Mouse (Mus musculus): ENCODE data around the gene Ptges3l. TPM values are rescaled to one million over a fixed set of nuclear protein-coding genes. Genes with fewer than 3 reads are reported as not detected.
"Not testable (repeated sequence)": the region's sequence is repeated elsewhere in the genome, so short reads cannot be mapped to it uniquely, and the experiment has no call there.

Ptges3l gene
- polyA plus RNA-seq, 1 experiment from 2014 or later, result 0.65 TPM

DNA sequence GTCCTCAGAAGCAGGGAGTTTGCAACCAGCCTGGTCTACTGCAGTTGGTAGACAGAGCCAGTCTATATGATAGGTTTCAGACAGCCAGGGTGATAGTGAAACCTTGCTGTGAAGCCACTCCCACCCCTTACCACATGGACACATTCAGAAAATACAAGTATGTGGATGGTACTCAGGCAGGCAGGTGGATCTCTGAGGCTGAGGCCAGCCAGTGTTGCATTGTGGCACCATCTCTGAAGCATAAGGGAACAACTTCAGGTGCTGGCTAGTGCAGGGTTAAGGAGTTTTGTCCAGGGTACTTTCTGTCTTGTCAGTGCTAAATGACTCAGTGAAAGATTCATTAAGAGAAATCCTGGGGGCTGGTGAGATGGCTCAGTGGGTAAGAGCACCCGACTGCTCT, 21.2 kb upstream of the Ptges3l start:
- WGBS (ENCODE audit: insufficient replicate concordance), result 73% methylated on average over 1 of the region's 1 CpGs

GRCm38 (mm10) chr11:101442760-101443159, 17.6 kb upstream of the Ptges3l start:
- DNase-seq, result no peak
- peak overlapping the region; percentile 85 for H3K9ac ChIP-seq (replicated peaks)
- H3K4me1 ChIP-seq (ENCODE audit: insufficient read depth), result peaks cover 19% of the 10 kb centered on the region
- H3K27me3 ChIP-seq (ENCODE audit: insufficient read depth, low read length), result no peaks in the 10 kb centered on the region
- H3K9me3 ChIP-seq (ENCODE audit: low read length), result no peaks in the 10 kb centered on the region
- peak overlapping the region; percentile 83 for H3K4me2 ChIP-seq (ENCODE audit: low read depth, low read length)
- ATAC-seq, result peak; percentile 0; the same call in 1 of the 2 replicates
- WGBS (ENCODE audit: insufficient replicate concordance), result 2% methylated on average over 14 of the region's 14 CpGs
- H3K36me3 ChIP-seq (replicated peaks; ENCODE audit: insufficient read depth, low read length), result peaks cover 20% of the 10 kb centered on the region
- peak overlapping the region; percentile 84 for H3K27ac ChIP-seq (ENCODE audit: low read depth)
- TF ChIP-seq CTCF (IDR thresholded peaks at IDR 0.05; ENCODE audit: low read depth) (no peak), EP300 (IDR thresholded peaks at IDR 0.05; ENCODE audit: low read depth) (no peak)
- peak overlapping the region; percentile 67 for H3K4me3 ChIP-seq (ENCODE audit: low read depth, low read length)

More for the DNA sequence above, 21.2 kb upstream of the Ptges3l start:
- Histone ChIP-seq H3K9me3 (ENCODE audit: low read length) (no peaks in the 10 kb centered on the region), H3K36me3 (replicated peaks; ENCODE audit: insufficient read depth, low read length) (peaks cover 22% of the 10 kb centered on the region), H3K27ac (ENCODE audit: low read depth) (no peak overlapping the region), H3K4me3 (ENCODE audit: low read depth, low read length) (no peak overlapping the region), H3K4me2 (ENCODE audit: low read depth, low read length) (no peak overlapping the region), H3K4me1 (ENCODE audit: insufficient read depth) (peaks cover 28% of the 10 kb centered on the region), H3K27me3 (ENCODE audit: insufficient read depth, low read length) (no peaks in the 10 kb centered on the region), H3K9ac (replicated peaks) (no peak overlapping the region)
- ATAC-seq (no peak), DNase-seq (no peak)
- no peak for TF ChIP-seq CTCF (IDR thresholded peaks at IDR 0.05; ENCODE audit: low read depth)
- no peak for TF ChIP-seq EP300 (IDR thresholded peaks at IDR 0.05; ENCODE audit: low read depth)

DNA sequence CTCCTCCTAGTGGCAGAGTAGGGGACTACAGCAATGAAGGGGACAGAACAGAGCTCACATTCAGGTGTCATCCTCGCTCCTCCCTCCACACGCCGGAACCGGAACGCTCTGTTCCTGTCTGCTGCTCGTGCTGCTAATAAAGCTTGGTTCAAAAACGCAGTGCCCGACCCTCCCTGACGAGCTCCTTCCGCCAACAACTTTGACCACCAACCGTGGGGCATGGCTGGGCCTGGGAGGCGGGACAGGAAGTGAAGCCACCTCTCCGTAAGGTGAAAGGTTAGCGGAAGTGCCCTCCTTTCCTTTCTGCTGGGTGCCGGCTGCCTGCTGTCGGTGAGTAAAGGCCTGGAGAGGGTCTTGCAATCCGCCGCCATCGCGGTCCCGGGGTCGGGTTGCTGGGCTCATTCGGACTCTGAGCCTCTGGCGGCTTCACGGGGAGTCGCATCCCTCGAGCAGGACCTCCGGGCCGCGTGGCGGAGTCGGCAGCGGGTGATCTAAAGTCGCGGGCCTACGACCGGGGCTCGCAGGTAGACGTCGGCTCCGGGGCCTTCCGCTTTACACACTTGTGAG, 17.1 kb upstream of the Ptges3l start, which contains the start of gene Rpl27:
Gene Rpl27 (plus strand): TSS at position 172 of the 567 bp plus-strand sequence.
- peak within 1 kb of the TSS; percentile 84 for H3K27ac ChIP-seq (ENCODE audit: low read depth)
- H3K4me1 ChIP-seq (ENCODE audit: insufficient read depth), result peaks cover 15% of the 10 kb centered on the region
- peak within 1 kb of the TSS; percentile 85 for H3K9ac ChIP-seq (replicated peaks)
- peaks cover 20% of the 10 kb centered on the region for H3K36me3 ChIP-seq (replicated peaks; ENCODE audit: insufficient read depth, low read length)
- DNase-seq (peak; percentile 97), ATAC-seq (peak; percentile 98)
- peak within 1 kb of the TSS; percentile 67 for H3K4me3 ChIP-seq (ENCODE audit: low read depth, low read length)
- peak within 1 kb of the TSS; percentile 83 for H3K4me2 ChIP-seq (ENCODE audit: low read depth, low read length)
- TF ChIP-seq EP300 (IDR thresholded peaks at IDR 0.05; ENCODE audit: low read depth), result peak; percentile 89
- TF ChIP-seq CTCF (IDR thresholded peaks at IDR 0.05; ENCODE audit: low read depth), result peak; percentile 95
- WGBS (ENCODE audit: insufficient replicate concordance), result under 1% methylated on average over 42 of the region's 42 CpGs
- H3K9me3 ChIP-seq (ENCODE audit: low read length), result no peaks in the 10 kb centered on the region
- H3K27me3 ChIP-seq (ENCODE audit: insufficient read depth, low read length), result no peaks in the 10 kb centered on the region

- not testable (repeated sequence) for ATAC-seq; H3K27ac ChIP-seq (ENCODE audit: low read depth); H3K9me3 ChIP-seq (ENCODE audit: low read length); H3K27me3 ChIP-seq (ENCODE audit: insufficient read depth, low read length); DNase-seq
- Histone ChIP-seq H3K4me2 (ENCODE audit: low read depth, low read length) (peak overlapping the region; percentile 70), H3K4me3 (ENCODE audit: low read depth, low read length) (peak overlapping the region; percentile 67), H3K36me3 (replicated peaks; ENCODE audit: insufficient read depth, low read length) (peaks cover 20% of the 10 kb centered on the region), H3K9ac (replicated peaks) (peak overlapping the region; percentile 61), H3K4me1 (ENCODE audit: insufficient read depth) (peaks cover 15% of the 10 kb centered on the region)
- 31% methylated on average over 14 of the region's 15 CpGs for WGBS (ENCODE audit: insufficient replicate concordance)
These were observed 16.5 kb upstream of the Ptges3l start for GRCm38 (mm10) chr11:101441450-101442126.

DNA sequence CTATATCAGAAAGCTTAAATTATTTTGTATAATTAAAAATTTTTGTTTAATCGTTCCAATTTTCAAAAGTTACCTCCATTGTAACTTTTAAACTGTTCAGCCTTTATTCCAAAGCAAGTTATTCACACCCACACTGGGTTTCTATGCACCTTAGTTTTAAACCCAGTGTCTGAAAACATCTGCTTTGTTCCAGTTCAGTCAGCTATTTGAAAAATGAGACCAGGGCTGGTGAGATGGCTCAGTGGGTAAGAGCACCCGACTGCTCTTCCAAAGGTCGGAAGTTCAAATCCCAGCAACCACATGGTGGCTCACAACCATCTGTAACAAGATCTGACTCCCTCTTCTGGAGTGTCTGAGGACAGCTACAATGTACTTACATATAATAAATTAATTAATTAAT, 12.9 kb upstream of the Ptges3l start:
- not testable (repeated sequence) for H3K27ac ChIP-seq (ENCODE audit: low read depth); DNase-seq; H3K9ac ChIP-seq (replicated peaks); H3K9me3 ChIP-seq (ENCODE audit: low read length); H3K27me3 ChIP-seq (ENCODE audit: insufficient read depth, low read length); H3K4me1 ChIP-seq (ENCODE audit: insufficient read depth); H3K4me3 ChIP-seq (ENCODE audit: low read depth, low read length); ATAC-seq; H3K4me2 ChIP-seq (ENCODE audit: low read depth, low read length)
- WGBS (ENCODE audit: insufficient replicate concordance), result 48% methylated on average over 3 of the region's 3 CpGs
- peaks cover 19% of the 10 kb centered on the region for H3K36me3 ChIP-seq (replicated peaks; ENCODE audit: insufficient read depth, low read length)

GRCm38 (mm10) chr11:101436916-101437315, 11.8 kb upstream of the Ptges3l start:
- Histone ChIP-seq H3K9me3 (ENCODE audit: low read length) (no peaks in the 10 kb centered on the region), H3K27me3 (ENCODE audit: insufficient read depth, low read length) (no peaks in the 10 kb centered on the region), H3K4me3 (ENCODE audit: low read depth, low read length) (no peak overlapping the region), H3K4me2 (ENCODE audit: low read depth, low read length) (no peak overlapping the region), H3K4me1 (ENCODE audit: insufficient read depth) (no peaks in the 10 kb centered on the region), H3K36me3 (replicated peaks; ENCODE audit: insufficient read depth, low read length) (peaks cover 23% of the 10 kb centered on the region), H3K27ac (ENCODE audit: low read depth) (no peak overlapping the region), H3K9ac (replicated peaks) (no peak overlapping the region)
- 84% methylated on average over 4 of the region's 4 CpGs for WGBS (ENCODE audit: insufficient replicate concordance)
- TF ChIP-seq CTCF (IDR thresholded peaks at IDR 0.05; ENCODE audit: low read depth) (no peak), EP300 (IDR thresholded peaks at IDR 0.05; ENCODE audit: low read depth) (no peak)
- ATAC-seq (no peak), DNase-seq (no peak)
